Mouse (Mus musculus) retina, postnatal 1 day (tissue): ENCODE measurements around the gene Sult2b1.

Source experiments
- DNase-seq: peaks from one replicate; pipeline ENCODE4 v3.0.0-alpha.2; 2012

Sult2b1 gene

DNA sequence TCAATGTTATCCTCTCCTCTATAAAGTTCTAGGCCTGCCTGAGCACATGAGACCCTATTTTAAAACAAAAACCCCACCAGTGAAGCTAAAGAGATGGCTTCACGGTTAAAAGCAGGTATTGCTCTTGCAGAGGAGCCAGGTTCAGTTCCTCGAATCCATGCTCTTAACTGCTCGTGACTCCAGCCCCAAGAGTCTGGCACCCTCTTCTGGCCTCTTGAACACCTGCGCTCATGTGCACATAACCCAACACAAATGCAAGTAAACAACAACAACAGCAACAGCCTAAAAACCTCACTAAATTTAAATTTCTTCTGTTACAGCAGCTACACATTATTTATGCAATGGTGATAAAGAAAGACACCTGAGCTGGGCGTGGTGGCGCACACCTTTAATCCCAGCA lies 17.0 kb downstream of the Sult2b1 start:
- DNase-seq = no peak

DNA sequence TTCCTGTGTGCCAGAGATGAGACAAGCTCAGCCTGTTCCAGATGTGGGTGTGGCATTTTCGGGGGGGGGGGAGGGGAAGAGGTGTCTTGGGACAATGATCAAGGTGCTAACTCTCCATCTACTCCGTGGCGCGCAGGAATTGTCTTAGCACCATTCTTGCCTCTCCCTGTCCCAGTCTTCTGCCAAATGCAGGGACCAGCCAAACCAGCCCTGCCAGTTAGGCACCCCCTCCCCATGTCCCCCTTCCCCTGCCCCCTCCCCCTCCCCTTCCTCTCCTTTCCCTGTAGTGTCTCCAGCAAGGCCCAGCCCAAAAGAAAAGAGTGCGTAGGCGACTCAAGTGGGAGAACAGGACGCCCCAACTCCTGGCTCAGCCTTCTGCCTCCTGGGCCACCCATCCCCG lies 17.7 kb downstream of the Sult2b1 start:
- DNase-seq = no peak

DNA sequence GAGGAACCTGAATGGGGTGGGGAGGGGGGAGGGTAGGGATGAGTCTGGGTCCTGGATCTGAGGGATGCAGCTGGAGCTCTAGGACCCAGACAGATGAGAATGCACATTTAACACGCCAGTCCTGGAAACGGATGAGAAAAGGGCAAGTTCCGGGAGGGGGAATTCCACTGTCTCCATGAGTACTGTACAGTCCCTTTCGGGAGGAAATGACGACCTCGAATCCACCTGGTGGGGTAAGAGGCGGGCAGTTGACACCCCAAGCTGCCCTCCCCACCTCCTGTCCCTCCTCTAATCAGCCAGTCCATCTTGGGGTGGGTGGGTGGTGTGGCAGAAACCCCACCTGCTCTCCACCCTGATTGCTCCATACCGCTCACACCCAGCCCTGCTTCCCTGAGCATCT lies 18.5 kb downstream of the Sult2b1 start:
- no peak for DNase-seq

DNA sequence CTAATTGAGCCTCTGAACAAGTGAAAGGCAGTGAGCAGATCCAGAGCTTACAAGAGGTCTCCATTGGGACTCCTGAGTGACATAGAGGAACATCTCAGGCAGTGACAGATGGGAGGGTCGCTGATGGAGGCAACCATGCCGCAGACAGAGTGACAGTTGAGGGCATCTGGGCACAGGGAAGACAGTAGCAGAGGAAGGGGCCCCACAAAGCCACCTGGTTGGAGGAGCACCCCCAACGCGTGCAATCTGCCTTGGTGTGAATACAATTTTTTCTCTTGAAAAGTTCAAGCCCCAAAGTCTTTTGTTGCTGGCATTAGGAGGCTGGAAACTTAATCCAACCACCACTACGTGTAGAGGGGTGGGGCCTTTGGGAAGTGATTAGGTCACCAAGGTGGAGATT lies 24.3 kb downstream of the Sult2b1 start:
- no peak for DNase-seq

DNA sequence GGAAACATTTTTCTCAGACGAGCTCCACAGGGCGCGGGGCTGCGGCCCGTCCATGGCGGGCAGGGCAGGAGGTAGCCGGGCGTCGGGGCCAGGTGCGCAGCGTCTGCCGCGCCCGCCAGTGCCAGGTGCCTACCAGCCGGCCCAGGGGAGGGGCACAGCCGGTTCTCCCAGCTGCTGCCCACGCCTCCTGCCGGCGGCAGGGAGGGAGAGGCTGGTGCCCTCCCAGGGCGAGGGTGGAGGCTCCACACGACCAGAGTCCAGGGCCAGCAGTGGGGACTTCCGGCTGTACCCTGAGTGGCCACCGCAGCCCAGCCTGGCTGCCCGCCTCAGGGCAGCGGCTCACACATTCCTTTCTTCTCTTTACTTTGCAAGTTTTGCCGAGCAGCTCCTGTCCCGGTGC lies 25.1 kb downstream of the Sult2b1 start:
- peak; percentile 39 for DNase-seq

DNA sequence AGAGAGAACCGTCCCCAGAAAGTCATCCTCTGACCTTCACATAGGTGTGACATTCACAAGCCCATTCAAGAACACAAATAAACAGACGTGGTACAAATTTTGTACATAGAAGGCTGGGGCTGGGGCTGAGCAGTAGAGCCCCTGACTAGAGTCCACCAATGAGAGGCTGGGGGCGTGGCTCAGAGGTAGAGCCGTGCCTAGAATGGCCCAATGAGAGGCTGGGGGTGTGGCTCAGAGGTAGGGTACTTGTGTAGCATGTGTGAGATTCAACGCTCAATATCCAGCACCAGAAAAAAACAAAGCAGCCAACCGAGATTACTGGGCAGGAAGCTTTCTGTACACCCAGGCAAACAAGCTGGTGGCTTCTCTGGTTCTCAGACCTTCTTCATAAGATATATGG lies 28.8 kb downstream of the Sult2b1 start:
- no peak for DNase-seq

DNA sequence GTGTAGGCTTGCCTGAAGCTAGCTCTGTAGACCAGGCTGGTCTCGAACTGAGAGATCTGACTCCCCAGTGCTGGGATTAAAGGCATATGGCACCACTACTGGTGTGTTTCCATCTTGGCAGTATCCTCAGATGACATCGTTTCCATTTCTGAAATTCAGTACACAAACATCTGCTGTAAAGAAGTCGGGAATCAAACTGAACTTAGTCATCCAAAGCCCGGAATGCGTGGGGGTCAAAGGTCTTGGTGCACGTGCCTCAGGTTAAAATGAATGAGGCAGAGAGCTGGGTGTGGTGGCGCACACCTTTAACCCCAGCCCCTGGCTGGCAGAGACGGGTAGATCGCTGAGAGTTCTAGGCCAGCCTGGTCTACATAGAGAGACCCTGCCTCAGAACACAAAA lies 34.3 kb downstream of the Sult2b1 start:
- no peak for DNase-seq

DNA sequence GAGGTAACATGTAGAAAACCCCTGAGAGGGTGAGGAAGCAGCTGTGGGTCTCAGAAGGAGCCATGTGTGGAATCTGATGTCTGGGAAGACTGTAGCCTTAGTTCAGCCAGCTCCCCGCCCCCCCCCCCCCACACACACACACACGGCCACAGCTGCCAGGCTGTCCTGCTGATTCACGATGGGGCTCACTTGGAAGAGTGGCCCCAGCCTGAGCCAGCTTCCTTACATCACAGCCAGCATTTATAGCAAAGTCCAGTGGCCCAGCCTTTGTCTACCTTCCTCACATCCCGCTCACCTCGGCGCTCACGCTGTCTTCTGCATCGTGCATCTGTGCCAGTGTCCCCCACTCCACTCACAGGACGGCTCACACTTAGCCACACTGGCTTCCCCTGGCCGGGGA lies 35.1 kb downstream of the Sult2b1 start:
- DNase-seq = no peak

DNA sequence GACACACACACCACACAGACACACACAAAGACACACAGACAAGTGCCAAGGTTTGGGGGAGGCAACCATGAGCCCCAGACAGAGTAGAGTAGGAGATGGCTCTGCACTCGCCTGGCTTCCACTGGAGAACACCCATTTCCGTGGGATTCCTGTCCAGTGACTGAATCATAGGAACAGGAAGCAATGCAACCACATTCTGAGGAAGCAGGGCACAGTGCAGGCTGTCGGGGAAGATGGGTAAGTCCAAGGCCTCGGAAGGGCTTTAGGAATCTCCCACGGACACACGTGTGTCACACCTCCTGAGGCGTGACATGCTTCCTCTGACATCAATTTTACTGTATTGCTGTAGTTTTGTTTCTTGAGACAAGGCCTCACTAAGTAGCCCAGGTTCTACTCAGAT lies 36.4 kb downstream of the Sult2b1 start:
- no peak for DNase-seq

DNA sequence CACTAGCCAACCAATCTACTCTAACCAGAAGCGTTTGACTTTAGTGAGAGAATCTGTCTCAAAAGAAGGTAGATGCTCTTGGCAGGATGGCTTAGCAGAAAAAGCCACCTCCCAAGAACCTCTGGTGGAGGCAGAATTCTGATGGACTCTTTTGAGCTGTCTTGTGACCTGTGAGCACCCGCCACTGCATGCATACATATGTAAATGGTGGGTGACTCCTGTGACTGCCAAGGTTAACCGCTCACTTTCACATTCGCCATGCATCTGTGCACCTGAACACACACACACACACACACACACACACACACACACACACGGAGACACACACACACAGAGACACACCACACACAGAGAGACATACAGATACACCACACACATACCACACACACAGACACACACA lies 37.0 kb downstream of the Sult2b1 start:
- no peak for DNase-seq

DNA sequence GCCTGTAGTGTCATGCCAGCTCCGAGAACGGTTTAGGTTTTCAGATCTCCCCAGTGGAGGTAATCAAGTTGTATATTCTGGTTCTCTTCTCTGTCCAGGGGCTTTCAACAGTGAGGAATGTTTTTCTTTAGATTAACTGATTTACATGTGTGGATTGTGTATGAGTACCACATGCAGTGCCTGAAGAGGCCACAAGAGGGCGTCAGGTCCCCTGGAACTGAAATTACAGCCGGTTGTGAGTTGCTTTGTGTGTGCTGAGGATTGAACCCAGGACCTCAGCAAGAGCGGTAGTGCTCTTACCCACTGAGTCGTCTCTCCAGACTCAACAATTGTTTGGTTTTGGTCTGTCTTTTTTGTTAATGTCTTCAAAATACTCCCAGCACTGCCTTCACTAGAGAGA lies 38.0 kb downstream of the Sult2b1 start:
- no peak for DNase-seq

DNA sequence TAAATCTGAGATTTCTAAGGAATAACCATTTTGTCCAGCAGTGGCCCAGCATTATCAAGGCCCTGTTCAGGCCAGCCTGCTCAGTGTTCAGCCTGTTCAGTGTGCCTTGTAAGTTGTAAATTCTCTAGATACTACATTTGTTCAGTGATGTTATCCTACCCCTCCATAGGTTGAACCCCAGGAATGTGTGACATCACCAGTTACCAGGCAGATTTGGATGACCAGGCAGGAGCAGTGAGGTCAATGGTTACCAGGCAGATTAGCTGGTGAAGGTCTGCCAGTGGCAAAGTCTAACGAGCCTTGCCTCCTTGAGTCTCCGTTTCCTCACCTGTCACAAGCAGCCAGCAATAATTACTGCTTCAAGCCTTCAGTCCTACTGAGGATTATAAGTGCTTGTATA lies 40.1 kb downstream of the Sult2b1 start:
- DNase-seq = peak; percentile 64

DNA sequence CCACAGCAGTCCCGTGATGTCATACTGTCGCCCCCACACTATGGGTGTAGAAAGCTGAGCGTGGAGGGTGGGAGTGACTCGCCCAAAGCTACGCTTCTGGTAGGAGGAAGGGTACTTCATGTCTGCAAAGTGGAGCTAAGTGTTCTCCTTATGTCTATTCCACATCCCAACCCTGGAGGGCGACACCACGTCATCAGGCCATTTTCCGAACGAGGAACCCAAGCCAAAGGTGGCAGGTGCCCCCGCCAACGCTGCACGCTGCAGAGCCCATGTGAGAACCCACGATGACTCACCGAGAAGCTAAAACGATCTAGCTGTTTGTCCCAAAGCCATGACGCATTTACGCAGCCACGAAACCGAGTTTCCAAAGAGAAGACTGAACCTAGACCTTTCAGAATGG lies 42.1 kb downstream of the Sult2b1 start:
- no peak for DNase-seq

DNA sequence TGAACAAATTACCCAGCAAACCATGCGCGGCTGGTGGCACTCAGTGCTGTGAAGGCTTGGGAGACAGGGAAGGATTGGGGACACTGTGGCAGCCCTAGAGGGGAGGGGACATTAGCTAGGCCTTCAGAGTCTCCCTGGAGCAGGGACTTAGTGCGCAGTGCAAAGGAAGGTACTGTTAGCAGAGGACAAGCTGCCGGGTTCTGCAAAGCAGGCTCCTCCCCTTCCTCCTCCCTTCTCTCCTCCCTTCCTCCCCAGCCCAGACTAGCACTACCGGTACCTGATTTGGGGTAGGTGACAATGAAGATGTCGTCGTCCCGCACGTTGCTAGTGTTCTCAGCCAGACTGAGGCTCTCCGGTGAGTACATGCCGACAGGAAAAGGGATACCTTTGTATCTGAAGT lies 42.7 kb downstream of the Sult2b1 start:
- no peak for DNase-seq

DNA sequence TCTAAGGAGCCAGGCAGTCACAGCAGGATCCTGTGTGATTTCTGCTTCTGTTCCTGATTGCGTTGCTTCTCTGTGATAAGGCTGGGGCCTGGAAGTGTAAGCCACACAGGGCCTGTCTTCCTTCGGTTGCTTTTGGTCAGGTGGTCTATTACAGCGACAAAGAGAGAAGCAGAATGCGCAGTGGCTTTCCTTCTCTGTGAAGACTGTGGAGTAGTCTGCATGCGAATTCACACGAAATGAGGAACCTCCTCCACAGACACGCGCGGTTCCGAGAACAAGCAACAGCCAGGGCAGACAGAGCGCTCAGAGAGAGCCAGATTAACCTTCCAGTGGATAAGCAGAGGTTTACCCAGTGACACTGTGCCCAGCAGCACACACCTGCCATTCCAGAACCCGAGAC lies 43.2 kb downstream of the Sult2b1 start:
- DNase-seq = no peak

DNA sequence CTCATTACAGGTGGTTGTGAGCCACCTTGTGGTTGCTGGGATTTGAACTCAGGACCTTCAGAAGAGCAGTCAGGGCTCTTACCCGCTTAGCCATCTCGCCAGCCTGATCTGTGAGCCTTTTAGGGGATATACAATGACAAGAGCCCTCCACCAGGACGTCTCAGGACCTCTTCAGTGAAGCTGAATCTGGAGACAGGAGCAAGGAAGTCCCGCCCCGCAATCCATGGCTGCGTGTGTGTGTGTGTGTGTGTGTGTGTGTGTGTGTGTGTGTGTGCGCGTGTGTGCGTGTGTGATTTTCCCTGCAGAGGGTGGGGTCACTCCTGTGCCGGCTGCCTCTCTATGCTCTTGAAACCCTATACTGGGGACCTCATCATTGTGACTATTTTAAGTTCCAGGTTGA lies 44.6 kb downstream of the Sult2b1 start:
- no peak for DNase-seq

DNA sequence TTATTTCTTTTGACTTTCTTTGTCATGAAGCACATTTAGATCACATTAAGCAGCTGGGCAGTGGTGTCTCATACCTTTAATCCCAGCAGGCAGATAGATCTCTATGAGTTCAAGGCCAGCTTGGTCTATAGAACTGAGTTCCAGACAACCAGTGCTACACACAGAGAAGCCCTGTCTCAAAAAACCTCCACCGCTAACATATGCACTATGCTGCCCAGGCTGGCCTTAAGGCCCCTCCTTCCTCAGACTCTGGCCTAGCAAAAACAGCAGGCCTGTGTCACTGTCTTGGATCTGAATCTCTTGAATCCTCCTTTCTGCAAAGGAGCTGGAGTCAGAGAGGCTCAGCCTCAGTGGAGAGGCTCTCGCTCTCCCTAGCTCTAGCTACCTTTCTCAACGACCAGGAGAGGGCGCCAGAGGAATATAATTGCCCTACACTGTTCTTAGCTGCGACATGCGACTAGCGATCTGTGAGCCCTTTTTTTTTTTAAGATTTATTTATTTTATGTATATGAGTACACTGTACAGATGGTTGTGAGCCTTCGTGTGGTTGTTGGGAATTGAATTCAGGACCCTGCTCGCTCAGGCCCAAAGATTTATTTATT lies 45.2 kb downstream of the Sult2b1 start:
- peak; percentile 93 for DNase-seq

DNA sequence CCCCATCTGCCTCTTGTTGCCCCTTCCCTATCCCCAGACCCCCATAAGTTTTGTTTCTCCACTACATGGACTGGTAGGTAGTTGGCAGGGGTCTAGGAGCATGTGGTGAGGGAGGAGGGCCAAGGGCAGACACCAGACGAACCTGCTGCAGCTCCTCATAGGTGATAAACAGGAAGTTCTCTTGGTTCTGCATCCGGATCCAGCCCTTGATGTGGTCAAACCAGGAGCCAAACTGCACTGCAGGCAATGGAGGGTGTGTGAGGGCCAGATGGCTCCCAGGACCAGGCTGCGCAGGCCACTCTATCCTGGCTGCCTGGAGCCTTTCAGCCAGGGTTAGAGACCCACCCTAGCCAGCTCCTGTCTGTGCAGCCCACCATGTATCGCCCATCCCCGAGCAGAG lies 51.0 kb downstream of the Sult2b1 start:
- no peak for DNase-seq

DNA sequence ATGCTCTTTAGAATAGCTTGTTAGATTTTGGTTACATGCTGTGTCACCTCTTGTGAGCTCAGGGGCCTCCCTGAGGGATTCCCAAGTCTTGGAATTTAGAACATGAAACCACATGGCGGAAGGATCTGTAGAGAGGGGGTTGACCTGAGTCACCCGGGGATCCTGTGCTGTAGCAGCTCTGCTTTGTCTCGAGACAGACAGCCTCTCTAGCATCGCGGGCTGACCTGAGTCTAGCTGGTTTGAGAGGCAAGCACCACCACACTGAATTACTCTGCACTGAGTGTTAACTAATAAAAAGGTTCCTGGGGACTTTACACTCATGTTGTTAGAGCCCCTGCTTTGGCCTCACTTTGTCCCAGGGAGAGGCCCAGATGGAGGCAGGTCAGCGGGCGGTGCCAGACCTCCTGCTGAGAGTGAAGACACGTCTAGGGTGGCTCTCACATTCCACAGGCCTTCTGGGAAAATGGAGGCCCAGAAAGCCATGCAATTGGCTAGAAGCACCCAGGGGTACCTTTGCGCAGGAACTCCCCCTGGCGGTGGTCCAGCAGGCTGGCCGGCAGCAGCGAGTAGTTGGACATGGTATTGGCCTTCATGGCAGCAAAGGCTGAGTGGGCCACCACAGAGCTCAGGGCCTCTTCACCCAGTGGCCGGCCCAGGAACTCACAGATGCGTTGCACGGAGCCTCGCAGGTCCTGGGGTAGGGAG lies 53.6 kb downstream of the Sult2b1 start:
- peak; percentile 82 for DNase-seq

DNA sequence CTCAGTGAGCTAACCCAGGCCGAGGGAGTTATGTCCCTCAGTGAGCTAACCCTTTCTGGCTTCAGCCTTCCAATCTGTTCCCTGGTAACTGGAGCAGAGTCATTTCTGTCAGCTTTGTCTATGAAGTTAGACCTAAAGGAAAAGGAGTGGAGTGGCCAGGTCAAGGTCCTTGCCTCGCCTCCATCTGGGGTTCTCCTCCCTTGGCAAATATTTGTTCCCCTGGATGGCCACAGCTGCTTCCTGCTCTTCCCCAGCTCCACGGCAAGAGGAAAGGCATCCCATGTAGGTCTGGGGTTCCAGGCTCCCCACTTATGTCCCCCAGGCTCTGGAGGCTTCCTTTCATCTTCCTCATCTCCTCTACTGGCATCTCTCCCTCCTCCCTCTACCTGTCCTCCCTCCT lies 56.8 kb downstream of the Sult2b1 start:
- no peak for DNase-seq

DNA sequence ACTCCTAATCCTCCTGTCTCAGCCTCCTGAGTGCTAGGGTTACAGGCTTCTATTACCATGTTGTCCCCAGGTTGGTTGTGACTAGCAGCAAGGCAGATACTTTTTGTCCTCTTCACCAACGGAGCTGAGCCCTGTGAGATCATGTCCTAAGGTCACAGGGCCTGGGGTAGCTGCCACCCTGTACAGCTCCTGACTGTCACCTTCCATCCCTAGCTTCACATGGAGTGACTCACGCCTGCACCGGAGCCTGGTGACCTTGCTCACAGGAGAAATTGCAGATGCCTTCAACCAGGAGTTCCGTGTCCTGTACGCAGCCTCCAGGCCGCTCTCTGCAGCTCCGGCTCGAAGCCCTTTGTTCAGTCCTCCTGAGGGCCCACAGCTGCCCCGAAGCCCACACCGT lies 58.0 kb downstream of the Sult2b1 start:
- no peak for DNase-seq

DNA sequence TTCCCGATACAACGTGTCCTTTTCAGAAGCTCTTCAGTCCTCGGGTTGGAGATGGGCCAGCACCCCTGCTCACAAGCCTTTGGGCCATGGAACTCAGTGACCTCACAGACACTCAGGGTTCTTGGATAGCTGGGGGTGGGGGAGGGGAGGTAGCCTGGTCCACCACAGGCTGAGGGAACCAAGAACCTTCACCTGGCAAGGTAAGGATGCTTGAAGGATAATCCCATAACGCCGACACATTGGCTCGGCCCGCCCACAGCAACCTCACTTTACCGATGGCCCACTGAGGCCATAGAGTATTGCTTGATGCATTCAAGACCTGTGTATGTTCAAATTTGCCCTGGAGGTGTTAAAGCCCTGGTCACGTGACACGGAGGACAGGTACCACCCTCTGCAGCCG lies 58.8 kb downstream of the Sult2b1 start, which contains the start of gene Spaca4:
Gene Spaca4 (minus strand): TSS at position 101 of the 400 bp plus-strand sequence.
- no peak for DNase-seq

DNA sequence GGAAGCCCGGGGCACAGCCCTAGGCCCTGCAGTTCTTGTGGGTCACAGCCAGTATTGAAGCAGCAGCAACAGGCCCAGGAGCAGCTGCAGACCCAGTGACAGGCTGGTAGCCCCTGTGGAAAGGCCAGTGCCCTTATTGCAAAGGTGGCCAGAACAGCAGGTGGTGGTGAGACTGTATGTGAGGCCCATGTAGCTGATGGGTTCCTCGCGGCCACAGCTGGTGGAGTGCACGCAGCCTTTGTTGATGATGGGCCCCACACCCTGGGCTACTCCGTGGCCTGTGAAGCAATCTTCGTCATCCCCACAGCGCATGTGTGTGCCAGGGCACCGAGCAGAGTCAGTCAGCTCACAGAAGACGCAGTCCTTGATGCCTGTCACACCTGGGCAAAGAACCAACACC lies 59.3 kb downstream of the Sult2b1 start:
- no peak for DNase-seq

DNA sequence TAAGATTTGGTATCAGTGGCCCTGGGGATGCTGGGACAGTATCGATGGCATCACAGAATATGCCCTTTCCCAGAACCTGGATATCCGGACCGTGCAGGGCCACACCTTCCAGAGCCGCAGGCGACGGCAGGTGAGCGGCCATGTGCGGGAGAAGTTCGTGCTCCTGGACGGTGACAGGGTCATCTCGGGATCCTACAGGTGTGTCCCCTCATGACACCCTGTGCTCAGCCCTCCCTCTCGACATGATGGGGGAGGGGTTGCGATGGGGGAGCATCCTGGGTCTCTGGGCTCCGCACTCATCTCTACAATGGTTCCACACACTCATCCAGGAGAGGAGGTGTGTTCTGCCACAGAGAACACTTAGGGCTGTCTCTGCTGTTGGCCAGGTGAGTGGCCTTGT lies 60.7 kb downstream of the Sult2b1 start:
- no peak for DNase-seq

DNA sequence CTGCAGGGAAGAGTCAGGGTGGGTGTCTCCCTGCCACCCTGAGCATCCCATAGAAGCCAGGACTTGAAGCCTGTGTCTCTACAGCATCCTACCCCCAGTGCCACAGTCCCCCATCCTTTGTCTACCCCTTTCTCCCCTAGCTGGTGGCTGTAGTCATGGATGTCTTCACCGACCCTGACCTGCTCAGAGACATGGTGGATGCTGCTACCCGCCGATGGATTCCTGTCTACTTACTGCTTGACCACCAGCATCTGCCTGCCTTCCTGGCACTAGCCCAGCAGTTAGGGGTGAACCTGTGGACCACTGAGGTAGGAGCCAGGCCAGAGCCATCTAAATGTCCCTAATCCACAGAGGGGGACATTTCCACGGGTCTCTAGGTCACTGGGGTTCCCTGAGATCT lies 61.2 kb downstream of the Sult2b1 start:
- no peak for DNase-seq
